Mouse (Mus musculus) midbrain, embryonic 14.5 days (tissue): ENCODE results near the gene Selenof. TPM values are rescaled to one million over a fixed set of nuclear protein-coding genes. Genes with fewer than 3 reads are reported as not detected.
A peak's percentile ranks its signal among the peaks of the same experiment; 100 is the strongest.

Source experiments
- ATAC-seq: fragments of 200-750 bp; cut with Nextera tagmentation; 2 replicates; pipeline ENCODE4 v1.8.0; 2017; ENCODE audit warnings: moderate number of reproducible peaks, moderate library complexity; ENCODE audit not compliant: low FRiP score, low TSS enrichment
- DNase-seq: peaks from one replicate; pipeline ENCODE4 v3.0.0-alpha.2; 2015
- H3K27ac ChIP-seq: fragments of 300-500 bp; sonication (generic); replicated peaks from 2 replicates; pipeline ENCODE4 v1.5.1; 2014; ENCODE audit warnings: mild to moderate bottlenecking, low read depth, low read length, moderate library complexity
- H3K27me3 ChIP-seq: fragments of 300-500 bp; sonication (generic); 2 replicates; pipeline ENCODE4 v1.6.1; 2014; ENCODE audit warnings: low read length, control low read depth, mixed read lengths; ENCODE audit not compliant: control insufficient read depth, insufficient read depth
- H3K36me3 ChIP-seq: fragments of 300-500 bp; sonication (generic); 2 replicates; pipeline ENCODE4 v1.6.1; 2014; ENCODE audit warnings: low read length, control low read depth; ENCODE audit not compliant: control insufficient read depth, insufficient read depth
- H3K4me1 ChIP-seq: fragments of 300-500 bp; sonication (generic); 2 replicates; pipeline ENCODE4 v1.6.1; 2014; ENCODE audit warnings: mild to moderate bottlenecking, antibody characterized with exemption, low read length, control low read depth; ENCODE audit not compliant: control insufficient read depth, insufficient read depth
- H3K4me2 ChIP-seq: fragments of 300-500 bp; sonication (generic); 2 replicates; pipeline ENCODE4 v1.6.1; 2014; ENCODE audit warnings: mild to moderate bottlenecking, low read length, moderate library complexity
- H3K4me3 ChIP-seq: fragments of 300-500 bp; sonication (generic); replicated peaks from 2 replicates; pipeline ENCODE4 v1.5.1; 2014; ENCODE audit warnings: low read depth, low read length
- H3K9ac ChIP-seq: fragments of 300-500 bp; sonication (generic); replicated peaks from 2 replicates; pipeline ENCODE4 v1.6.1; 2014; ENCODE audit warnings: mild to moderate bottlenecking, low read length, moderate library complexity
- H3K9me3 ChIP-seq: fragments of 300-500 bp; sonication (generic); 2 replicates; pipeline ENCODE4 v1.6.1; 2016; ENCODE audit warnings: low read length, control low read depth, mixed read lengths; ENCODE audit not compliant: control insufficient read depth
- WGBS: fragments of 180-500 bp; shearing (Covaris S2); extraction: QIAGEN DNeasy Blood & Tissue Kit; methylation state at CpG from one replicate; pipeline ENCODE4 v1.1.7; 2014; 5-methylcytosine and 5-hydroxymethylcytosine counted together
- polyA plus RNA-seq: library from polyadenylated mRNA; unstranded; fragments of >200 nt; fragmentation: Nextera tagmentation; extraction: Ambion mirVana; gene quantifications from 2 replicates; pipeline ENCODE4 v1.2.1, GENCODE M21; 2014

The Selenof gene
- polyA plus RNA-seq, 1 experiment from 2014 or later: 453 TPM

DNA sequence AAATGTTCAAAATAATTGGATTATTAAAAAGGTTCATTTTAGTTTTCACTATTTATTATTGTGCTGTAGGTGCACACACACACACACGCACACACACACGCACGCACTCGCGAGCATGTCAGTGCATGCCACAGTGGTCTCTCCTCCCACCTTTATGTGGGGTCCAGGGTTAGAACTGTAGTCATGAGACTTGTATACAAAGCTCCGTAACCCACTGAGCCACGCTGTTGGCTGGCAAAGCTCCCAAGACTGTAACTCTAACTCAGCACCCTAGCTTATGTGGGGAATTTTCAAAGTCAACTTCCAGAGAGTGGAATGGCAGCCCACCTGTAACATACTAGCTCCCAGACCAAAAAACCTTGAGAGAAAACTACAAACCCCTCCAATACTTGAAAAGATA is 25.0 kb upstream of the Selenof start:
- no peaks in the 10 kb centered on the region for H3K36me3 ChIP-seq
- no peak overlapping the region for H3K27ac ChIP-seq
- no peak overlapping the region for H3K9ac ChIP-seq
- no peaks in the 10 kb centered on the region for H3K9me3 ChIP-seq
- ATAC-seq: no peak
- DNase-seq: no peak
- no peak overlapping the region for H3K4me2 ChIP-seq
- no peak overlapping the region for H3K4me3 ChIP-seq
- WGBS: 86% methylated on average over 7 of the region's 7 CpGs
- H3K27me3 ChIP-seq: no peaks in the 10 kb centered on the region
- H3K4me1 ChIP-seq: peaks cover 5% of the 10 kb centered on the region; the same call in 1 of the 2 replicates

DNA sequence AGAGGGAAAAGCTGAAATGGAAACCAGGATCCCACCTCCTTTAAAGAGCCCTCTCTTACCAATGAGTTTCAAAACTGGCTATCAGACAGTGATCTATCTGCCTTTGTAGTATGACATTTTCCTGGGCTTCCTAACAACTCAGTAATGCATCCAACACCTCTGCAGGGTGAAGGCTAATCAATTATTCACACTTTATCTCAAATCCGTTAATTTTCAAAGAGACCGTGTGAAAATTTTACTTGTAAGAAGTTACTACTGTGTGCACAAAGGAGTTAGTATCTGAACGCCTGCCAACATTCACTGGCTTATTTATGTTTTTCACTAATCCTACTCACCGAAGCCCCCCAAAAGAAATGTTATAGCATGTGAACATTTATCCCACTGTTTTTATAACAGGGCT is 24.3 kb upstream of the Selenof start:
- ATAC-seq (no peak), DNase-seq (peak; percentile 47)
- Histone ChIP-seq H3K9ac (no peak overlapping the region), H3K36me3 (no peaks in the 10 kb centered on the region), H3K4me3 (no peak overlapping the region), H3K27ac (no peak overlapping the region), H3K4me1 (peaks cover 5% of the 10 kb centered on the region; the same call in 1 of the 2 replicates), H3K4me2 (no peak overlapping the region), H3K9me3 (no peaks in the 10 kb centered on the region), H3K27me3 (no peaks in the 10 kb centered on the region)
- WGBS: 10% methylated on average over 4 of the region's 4 CpGs

DNA sequence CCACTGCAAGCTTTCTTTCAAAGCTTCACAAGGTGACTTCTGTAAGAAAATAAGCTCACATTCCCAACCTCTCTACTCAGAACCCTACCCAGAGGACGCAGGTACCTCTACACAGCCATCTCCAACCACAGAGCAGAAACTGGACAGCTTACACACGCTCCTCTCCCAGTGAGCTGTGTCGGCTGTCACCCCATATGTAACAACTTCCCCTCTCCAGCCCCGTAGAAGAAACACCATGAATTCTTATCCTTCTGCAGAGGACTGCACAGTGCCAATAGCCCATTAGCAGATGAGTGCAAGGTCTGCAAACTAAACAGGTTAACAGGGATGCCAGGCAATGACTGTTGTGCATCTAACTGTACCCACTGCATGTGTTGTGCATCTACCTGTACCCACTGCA is 23.6 kb upstream of the Selenof start:
- DNase-seq: no peak
- Histone ChIP-seq H3K9ac (no peak overlapping the region), H3K9me3 (no peaks in the 10 kb centered on the region), H3K27ac (no peak overlapping the region), H3K36me3 (no peaks in the 10 kb centered on the region), H3K4me3 (no peak overlapping the region), H3K4me2 (no peak overlapping the region), H3K27me3 (no peaks in the 10 kb centered on the region), H3K4me1 (peaks cover 8% of the 10 kb centered on the region; the same call in 1 of the 2 replicates)
- no peak for ATAC-seq
- 52% methylated on average over 4 of the region's 4 CpGs for WGBS

DNA sequence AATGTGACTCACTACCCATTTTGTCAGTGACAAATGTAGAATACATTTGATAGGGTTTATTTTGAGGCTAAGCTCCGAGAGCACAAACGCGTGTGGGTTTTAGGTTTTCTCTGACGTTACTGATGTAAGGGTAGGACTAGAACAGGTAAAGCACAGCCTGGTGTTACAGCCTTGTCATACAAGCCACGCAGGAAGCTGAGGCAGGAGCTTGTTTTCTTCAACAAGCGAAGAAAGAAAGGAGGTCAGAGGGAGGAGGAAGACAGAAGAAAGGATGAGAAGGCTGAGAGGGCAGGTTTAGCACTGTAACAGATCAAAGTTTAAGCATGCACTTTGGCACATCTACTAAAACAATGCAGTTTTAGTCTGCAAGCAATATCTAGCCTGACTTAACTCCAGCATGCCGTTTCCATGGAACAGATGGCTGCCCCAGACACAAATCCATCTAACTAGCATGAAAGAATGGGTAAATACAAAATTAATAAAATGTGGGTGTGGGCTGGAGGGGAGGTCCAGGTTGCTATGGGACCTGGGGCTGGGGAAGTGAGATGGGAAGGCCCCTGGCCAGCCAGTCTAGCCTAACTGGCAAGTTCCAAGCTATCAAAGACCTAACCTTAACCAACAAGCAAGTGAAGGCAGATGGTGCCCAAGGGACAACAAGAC is 21.8 kb upstream of the Selenof start:
- no peak overlapping the region for H3K9ac ChIP-seq
- H3K9me3 ChIP-seq: no peaks in the 10 kb centered on the region
- WGBS: 86% methylated on average over 7 of the region's 7 CpGs
- H3K4me3 ChIP-seq: no peak overlapping the region
- no peaks in the 10 kb centered on the region for H3K27me3 ChIP-seq
- no peak for DNase-seq
- H3K36me3 ChIP-seq: no peaks in the 10 kb centered on the region
- peaks cover 11% of the 10 kb centered on the region; the same call in 1 of the 2 replicates for H3K4me1 ChIP-seq
- ATAC-seq: no peak
- no peak overlapping the region for H3K27ac ChIP-seq
- H3K4me2 ChIP-seq: no peak overlapping the region

DNA sequence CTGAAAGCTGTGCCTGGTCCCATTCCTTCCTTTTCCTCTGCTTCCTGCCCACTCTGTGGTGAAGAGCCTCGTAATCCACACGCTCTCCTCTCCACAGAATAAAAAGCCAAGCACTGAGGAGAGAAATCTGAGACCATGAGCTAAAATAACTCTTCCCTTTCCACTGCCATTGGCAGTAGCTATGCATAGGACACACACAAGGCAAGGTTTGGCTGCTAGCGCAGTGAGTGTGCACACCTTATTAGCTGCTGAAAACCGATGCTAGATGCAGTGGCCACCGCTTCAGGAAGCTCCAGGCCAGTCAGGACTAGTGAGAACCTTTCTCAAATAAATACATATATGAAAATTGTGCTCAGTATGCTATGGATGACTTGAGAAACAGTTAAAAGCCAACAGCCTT is 20.1 kb upstream of the Selenof start:
- no peak overlapping the region for H3K4me2 ChIP-seq
- H3K9ac ChIP-seq: no peak overlapping the region
- H3K27ac ChIP-seq: no peak overlapping the region
- peaks cover 11% of the 10 kb centered on the region; the same call in 1 of the 2 replicates for H3K4me1 ChIP-seq
- H3K4me3 ChIP-seq: no peak overlapping the region
- H3K36me3 ChIP-seq: no peaks in the 10 kb centered on the region
- H3K9me3 ChIP-seq: no peaks in the 10 kb centered on the region
- H3K27me3 ChIP-seq: no peaks in the 10 kb centered on the region
- 95% methylated on average over 5 of the region's 5 CpGs for WGBS
- no peak for ATAC-seq
- DNase-seq: no peak

DNA sequence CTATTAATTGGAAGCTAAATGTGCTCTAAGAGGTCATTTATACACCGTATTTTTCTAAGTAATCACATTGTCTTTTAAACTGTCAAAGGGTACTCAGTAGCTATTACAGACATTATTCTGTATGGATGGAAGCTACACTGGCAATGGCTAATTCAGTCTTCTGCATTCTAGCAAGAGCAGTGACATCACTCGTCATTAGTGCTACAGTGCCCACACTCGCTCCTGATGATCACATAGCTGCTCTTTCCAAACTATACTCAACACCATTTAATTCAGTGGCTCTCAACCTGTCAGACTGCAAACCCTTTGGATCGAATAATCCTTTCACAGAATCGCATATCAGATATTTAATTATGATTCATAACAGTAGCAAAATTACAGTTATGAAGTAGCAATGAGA is 19.4 kb upstream of the Selenof start:
- WGBS: 88% methylated on average over 5 of the region's 5 CpGs
- H3K9me3 ChIP-seq: no peaks in the 10 kb centered on the region
- H3K27ac ChIP-seq: no peak overlapping the region
- no peaks in the 10 kb centered on the region for H3K36me3 ChIP-seq
- no peak overlapping the region for H3K9ac ChIP-seq
- no peaks in the 10 kb centered on the region for H3K27me3 ChIP-seq
- H3K4me3 ChIP-seq: no peak overlapping the region
- H3K4me1 ChIP-seq: peaks cover 9% of the 10 kb centered on the region; the same call in 1 of the 2 replicates
- DNase-seq: no peak
- no peak overlapping the region for H3K4me2 ChIP-seq
- no peak for ATAC-seq

DNA sequence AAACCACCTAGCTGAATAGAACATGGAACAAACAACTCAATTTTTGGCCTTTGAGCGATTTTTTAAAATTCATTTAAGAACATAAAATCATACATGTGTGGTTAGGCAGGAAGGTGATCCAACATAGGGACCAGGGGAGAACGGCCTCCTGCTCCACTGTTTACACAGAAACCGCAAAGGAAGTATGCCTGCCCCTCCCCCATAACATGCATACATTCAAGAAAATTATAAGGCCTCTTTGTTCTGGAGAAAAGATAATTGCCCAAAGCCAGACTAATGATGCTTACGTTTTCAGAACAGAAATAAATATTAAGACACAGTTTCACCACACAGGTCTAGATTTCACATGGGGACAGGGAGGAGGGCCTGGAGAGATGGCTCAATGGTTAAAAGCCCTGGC is 18.7 kb upstream of the Selenof start:
- Histone ChIP-seq H3K27me3 (no peaks in the 10 kb centered on the region), H3K27ac (no peak overlapping the region), H3K4me3 (no peak overlapping the region), H3K4me2 (no peak overlapping the region), H3K4me1 (peaks cover 10% of the 10 kb centered on the region), H3K36me3 (no peaks in the 10 kb centered on the region), H3K9me3 (no peaks in the 10 kb centered on the region), H3K9ac (no peak overlapping the region)
- WGBS: 82% methylated on average over 4 of the region's 4 CpGs
- no peak for ATAC-seq
- no peak for DNase-seq

DNA sequence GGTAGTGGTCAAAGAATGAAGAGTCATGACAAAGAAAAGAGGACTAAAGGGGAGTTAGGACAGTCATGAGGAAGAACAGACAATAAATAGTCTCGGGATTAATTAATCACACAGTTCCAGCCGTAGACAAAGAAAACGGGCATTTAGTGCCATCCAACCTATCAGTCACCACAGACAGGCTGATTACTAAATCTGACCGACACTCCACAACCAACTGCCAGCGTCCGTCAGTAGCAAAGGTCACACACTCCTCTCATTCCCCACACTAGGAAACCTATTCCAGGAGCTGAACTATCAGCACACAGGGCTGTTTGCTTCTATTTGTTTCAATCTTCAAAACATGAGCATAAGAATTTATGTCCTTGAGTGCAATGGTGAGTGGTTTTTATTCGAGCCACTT is 16.2 kb upstream of the Selenof start:
- Histone ChIP-seq H3K27me3 (no peaks in the 10 kb centered on the region), H3K9me3 (no peaks in the 10 kb centered on the region), H3K27ac (no peak overlapping the region), H3K4me1 (peaks cover 23% of the 10 kb centered on the region), H3K4me3 (no peak overlapping the region), H3K36me3 (no peaks in the 10 kb centered on the region), H3K4me2 (no peak overlapping the region), H3K9ac (no peak overlapping the region)
- ATAC-seq: no peak
- DNase-seq: no peak
- 47% methylated on average over 7 of the region's 7 CpGs for WGBS

DNA sequence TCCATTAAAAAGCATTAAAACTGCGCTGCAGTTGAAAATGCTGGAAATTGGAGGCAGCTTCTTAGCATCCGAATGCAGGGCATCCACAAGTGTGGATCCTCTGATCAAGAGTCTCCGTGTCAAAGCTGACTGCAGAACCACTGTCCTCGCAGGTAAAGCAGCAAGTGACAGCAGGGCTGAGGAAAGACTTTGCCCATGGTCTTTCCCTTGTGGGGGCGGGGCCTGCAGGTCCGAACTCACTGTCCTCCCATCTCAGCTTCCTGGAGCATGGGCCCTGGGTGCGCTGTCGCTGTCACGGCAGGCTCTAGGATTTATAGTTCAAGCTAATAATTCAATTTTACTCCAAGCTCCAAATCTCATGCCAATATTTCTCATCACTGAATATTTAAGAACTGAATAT is 15.6 kb upstream of the Selenof start:
- Histone ChIP-seq H3K4me2 (no peak overlapping the region), H3K4me3 (no peak overlapping the region), H3K27ac (no peak overlapping the region), H3K9me3 (no peaks in the 10 kb centered on the region), H3K9ac (no peak overlapping the region), H3K4me1 (peaks cover 23% of the 10 kb centered on the region), H3K36me3 (no peaks in the 10 kb centered on the region), H3K27me3 (no peaks in the 10 kb centered on the region)
- WGBS: 63% methylated on average over 9 of the region's 9 CpGs
- DNase-seq (no peak), ATAC-seq (no peak)
